Mouse (Mus musculus) frontal cortex, postnatal 36 days (tissue): Measurements from ENCODE around the gene Mmp28.

ENCODE experiments used
- DNase-seq, 2 experiments: peaks; one replicate each; pipeline ENCODE4 v3.0.0; 2022; ENCODE audit warnings: low spot score in 2 of 2

The Mmp28 gene

GRCm38 (mm10) chr11:83462711-83463244 is at the start of gene Mmp28:
TSS of gene Mmp28 (minus strand) at chr11:83463071.
- DNase-seq, result no peak

GRCm38 (mm10) chr11:83509521-83509920 is 46.6 kb upstream of the Mmp28 start:
- no peak for DNase-seq

GRCm38 (mm10) chr11:83504308-83504707 is 41.4 kb upstream of the Mmp28 start:
- no peak for DNase-seq

GRCm38 (mm10) chr11:83495571-83495970 is 32.7 kb upstream of the Mmp28 start:
- DNase-seq, result no peak

GRCm38 (mm10) chr11:83491488-83491887 is 28.6 kb upstream of the Mmp28 start:
- no peak for DNase-seq

- no peak for DNase-seq
These were observed 10.6 kb upstream of the Mmp28 start for GRCm38 (mm10) chr11:83473235-83474016.

GRCm38 (mm10) chr11:83472324-83473234 is 9.7 kb upstream of the Mmp28 start, which contains the start of gene Taf15:
TSS of gene Taf15 (plus strand) at chr11:83473086.
- DNase-seq, result peak; percentile 99

GRCm38 (mm10) chr11:83471766-83472165 is 8.9 kb upstream of the Mmp28 start:
- DNase-seq, result no peak

- no peak for DNase-seq
These were observed 5.9 kb upstream of the Mmp28 start for GRCm38 (mm10) chr11:83468765-83469164.

GRCm38 (mm10) chr11:83467120-83467652 is 4.3 kb upstream of the Mmp28 start:
- DNase-seq, result no peak

- no peak for DNase-seq
These were observed 3.1 kb upstream of the Mmp28 start for GRCm38 (mm10) chr11:83465976-83466375.

- DNase-seq, result no peak
These were observed 1.3 kb downstream of the Mmp28 start for GRCm38 (mm10) chr11:83461462-83462027.

- no peak for DNase-seq
These were observed 4.8 kb downstream of the Mmp28 start for GRCm38 (mm10) chr11:83457912-83458601.

- no peak for DNase-seq
These were observed 5.6 kb downstream of the Mmp28 start for GRCm38 (mm10) chr11:83457257-83457656.

GRCm38 (mm10) chr11:83455608-83456007 is 7.3 kb downstream of the Mmp28 start:
- no peak for DNase-seq

- no peak for DNase-seq
These were observed 8.3 kb downstream of the Mmp28 start for GRCm38 (mm10) chr11:83454548-83454947.

- no peak for DNase-seq
These were observed 11.6 kb downstream of the Mmp28 start for GRCm38 (mm10) chr11:83451281-83451680.

GRCm38 (mm10) chr11:83450550-83450949 is 12.3 kb downstream of the Mmp28 start:
- DNase-seq, result no peak

- no peak for DNase-seq
These were observed 13.6 kb downstream of the Mmp28 start for GRCm38 (mm10) chr11:83449298-83449697.

- DNase-seq, result no peak
These were observed 14.0 kb downstream of the Mmp28 start for GRCm38 (mm10) chr11:83448927-83449236.
